Mouse (Mus musculus) CD4-positive naive resting alpha-beta T cell, adult 76 days (primary cell): ENCODE data around the gene Cldn4. TPM values are rescaled to one million over a fixed set of nuclear protein-coding genes. Genes with fewer than 3 reads are reported as not detected.

ENCODE experiments used
- total RNA-seq: library from RNA; stranded (reverse); gene quantifications from one replicate; pipeline ENCODE4 v1.2.4, GENCODE M21; 2023

Cldn4 gene
- not detected for total RNA-seq

DNA sequence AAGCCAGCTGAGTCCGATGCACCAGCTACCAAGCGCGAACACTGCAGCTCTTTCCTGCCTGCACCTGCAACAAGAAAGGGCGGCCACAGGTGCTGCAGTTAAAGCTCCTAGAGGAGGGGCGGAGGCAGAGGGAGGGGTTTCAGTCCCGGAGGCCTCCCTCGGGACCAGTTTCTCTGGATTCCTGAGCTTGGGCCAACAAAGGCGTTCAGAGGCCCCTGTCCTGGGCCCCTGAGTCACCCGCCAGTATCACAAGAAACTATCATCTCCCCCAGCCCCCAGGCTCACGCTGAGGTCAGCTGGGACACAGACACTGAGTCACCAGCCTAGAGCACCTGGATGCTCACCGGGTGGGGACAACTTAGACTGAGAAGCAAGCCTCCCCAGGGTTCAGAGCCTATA lies at the start of gene Cldn4:
Cldn4 (minus strand) TSS at position 78 of the 399 bp plus-strand sequence.

DNA sequence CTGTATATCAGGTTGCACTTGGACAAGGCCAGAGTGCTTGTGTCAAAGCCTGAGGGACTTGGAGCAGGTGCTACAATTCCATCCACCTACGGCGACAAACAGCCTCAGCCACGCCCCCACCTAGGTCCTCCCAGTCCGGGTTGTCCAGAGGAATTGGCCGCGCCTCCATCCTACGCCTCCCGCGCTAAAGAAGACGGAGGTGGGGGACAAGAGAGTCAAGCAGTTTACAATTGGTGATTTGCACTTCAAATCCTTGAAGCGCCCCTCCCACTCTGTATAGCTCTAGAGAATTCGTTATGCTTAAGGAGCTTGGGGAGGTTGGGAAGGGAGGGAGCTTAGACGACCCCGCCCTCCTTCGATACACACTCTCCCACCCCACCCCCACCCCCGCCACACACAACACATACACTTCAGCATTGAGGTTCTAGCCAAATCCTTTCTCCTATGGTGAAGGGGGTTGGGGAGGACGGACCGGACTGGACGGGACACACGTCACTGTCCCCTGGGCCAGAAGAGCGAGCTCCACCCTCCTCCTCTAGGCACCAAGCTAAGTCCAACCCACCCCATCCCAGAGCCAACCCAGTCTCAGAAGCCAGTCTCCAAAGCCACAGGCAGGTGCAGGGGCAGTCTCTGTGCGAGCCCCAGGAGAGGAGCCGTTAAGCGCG lies 39.0 kb upstream of the Cldn4 start, which contains the start of gene Cldn3:
Cldn3 (plus strand) TSS at position 582 of the 665 bp plus-strand sequence.

DNA sequence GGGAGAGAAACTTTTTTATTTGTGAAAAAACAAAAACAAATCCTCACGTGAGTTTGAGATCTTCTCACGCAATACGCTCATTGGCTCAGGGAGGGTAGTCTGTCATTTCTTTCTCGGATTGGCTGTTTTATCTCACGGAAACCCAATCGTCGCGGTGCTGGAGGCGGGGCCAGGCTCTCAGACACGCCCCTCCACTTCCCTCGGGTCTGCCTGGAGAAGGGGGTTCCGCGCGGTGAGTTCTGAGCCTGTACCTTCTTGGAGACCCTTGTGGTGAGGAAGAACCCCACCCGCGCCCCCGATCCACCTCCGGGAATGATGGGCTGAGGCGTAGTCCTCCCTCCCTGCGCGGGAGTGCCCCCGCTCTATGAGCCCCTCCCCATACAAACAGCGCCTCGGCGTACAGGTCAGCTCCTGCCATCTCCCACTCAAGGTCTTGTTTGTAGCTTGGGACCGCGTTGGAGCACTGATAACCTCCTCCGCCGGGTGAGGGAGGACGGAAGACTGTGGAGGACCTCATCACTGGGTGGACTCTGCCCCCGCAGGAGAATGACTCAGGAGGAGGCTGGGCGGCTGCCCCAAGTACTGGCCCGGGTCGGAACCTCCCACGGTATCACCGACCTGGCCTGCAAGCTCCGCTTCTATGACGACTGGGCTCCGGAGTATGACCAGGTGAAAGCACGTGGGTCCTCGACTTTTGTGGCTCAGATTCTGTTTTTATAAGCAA lies 14.4 kb downstream of the Cldn4 start, which contains the start of gene Mettl27:
Mettl27 (plus strand) TSS at position 190 of the 724 bp plus-strand sequence.

DNA sequence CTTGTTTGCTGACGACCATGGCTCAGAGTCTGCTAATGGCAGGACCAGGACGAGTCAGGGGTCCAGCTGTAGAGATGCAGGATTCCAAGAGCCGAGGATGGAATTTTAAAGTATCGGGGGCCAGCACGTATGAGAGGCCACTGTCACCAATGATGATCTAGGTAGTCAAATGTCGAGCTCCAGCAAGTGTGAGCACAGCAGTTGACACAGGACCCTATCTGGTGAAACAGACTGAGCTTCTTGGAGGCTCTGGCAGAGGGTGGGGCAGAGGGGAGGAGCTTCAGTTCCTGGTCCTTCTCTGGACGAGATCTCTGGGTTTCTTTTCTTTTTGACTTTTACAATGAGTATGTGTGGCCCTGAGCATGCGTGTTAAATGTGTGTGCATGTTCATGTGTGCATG lies 31.4 kb downstream of the Cldn4 start, which contains the start of gene Cldn13:
Cldn13 (minus strand) TSS at position 216 of the 400 bp plus-strand sequence.

DNA sequence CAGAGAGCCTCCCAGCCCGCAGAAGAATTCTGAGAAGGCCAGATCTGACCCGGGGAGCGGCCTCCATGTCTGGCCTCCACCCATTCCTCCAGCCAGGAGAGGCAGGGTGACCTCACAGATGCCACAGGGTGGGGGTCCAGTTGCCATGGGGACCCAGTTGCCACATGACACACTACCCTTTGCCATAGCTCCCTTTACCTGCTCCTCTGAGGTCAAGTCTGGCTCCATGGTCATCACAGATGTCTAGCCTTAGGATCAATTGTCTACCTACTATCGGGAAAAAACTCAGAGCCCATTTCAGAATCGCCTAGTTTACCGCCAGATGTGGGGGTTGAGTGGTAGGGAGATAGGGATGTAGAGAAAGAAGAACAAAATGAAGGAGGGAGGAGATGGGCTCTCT lies 40.1 kb downstream of the Cldn4 start, which contains the start of gene Tmem270:
Tmem270 (minus strand) TSS at position 101 of the 400 bp plus-strand sequence.

Other genes starting within 250 kb of the Cldn4 start
- not detected for gene Eln, start 199.6 kb downstream of the Cldn4 start, total RNA-seq
- gene Tmem270, start 40.2 kb downstream of the Cldn4 start, total RNA-seq: not detected
- not detected for gene Cldn13, start 31.4 kb downstream of the Cldn4 start, total RNA-seq
- 13.4 TPM for gene Mettl27, start 14.6 kb downstream of the Cldn4 start, total RNA-seq
- not detected for gene Cldn3, start 39.3 kb upstream of the Cldn4 start, total RNA-seq
- gene Abhd11, start 62.2 kb upstream of the Cldn4 start, total RNA-seq: 51.4 TPM
- gene Stx1a, start 76.5 kb upstream of the Cldn4 start, total RNA-seq: 45.3 TPM
- gene Dnajc30, start 117.3 kb upstream of the Cldn4 start, total RNA-seq: 17.9 TPM
- 87.1 TPM for gene Bud23, start 118.0 kb upstream of the Cldn4 start, total RNA-seq
- gene Vps37d, start 131.3 kb upstream of the Cldn4 start, total RNA-seq: not detected
- not detected for gene Mlxipl, start 143.0 kb upstream of the Cldn4 start, total RNA-seq
- gene Tbl2, start 202.7 kb upstream of the Cldn4 start, total RNA-seq: 10.0 TPM
- gene Bcl7b, start 221.3 kb upstream of the Cldn4 start, total RNA-seq: 79.5 TPM
- 89.3 TPM for gene Baz1b, start 240.3 kb upstream of the Cldn4 start, total RNA-seq